Comparison of ENCODE assay signal across 13 mouse cellular contexts in genomic region chr17:87315891-87316763, GRCm38 (mm10). TPM values are rescaled to one million over a fixed set of nuclear protein-coding genes. Genes with fewer than 3 reads are reported as not detected.
DNase-seq lines count a peak whose midpoint lies in the region; TF ChIP-seq lines count a peak whose summit lies in the region.
"Had no signal": no experiment of that assay in that cellular context is flagged by ENCODE, and none has a peak within 500 bp of the region (broad histone marks: within the 10 kb centered on the region; RNA-seq: fewer than 3 reads in every experiment).

No protein-coding gene starts in this region.

- no peaks in the 10 kb centered on the region for H3K79me2 ChIP-seq in heart, adult 2 months (replicated peaks; ENCODE audit: control insufficient read depth, insufficient read depth, low read length)

- H3K36me3 ChIP-seq in heart, adult 2 months (ENCODE audit: control insufficient read depth, insufficient read depth, low read length), result no peaks in the 10 kb centered on the region
- no peaks in the 10 kb centered on the region for H3K36me3 ChIP-seq in heart, embryonic 10.5 days
- H3K36me3 ChIP-seq in splenic B cell, adult 2 months (ENCODE audit: control insufficient read depth, insufficient read depth, low read length, poor library complexity, severe bottlenecking), result peaks cover 10% of the 10 kb centered on the region
- H3K36me3 ChIP-seq: heart, embryonic 12.5 days; limb, embryonic 13.5 days had no signal

- WGBS in heart, adult 2 months, result 79% methylated on average over 23 of the region's 23 CpGs
- 73% methylated on average over 23 of the region's 23 CpGs for WGBS in heart, embryonic 10.5 days

- TF ChIP-seq EP300 in heart, adult 2 months (IDR thresholded peaks at IDR 0.05; ENCODE audit: insufficient read depth, low read depth, low read length), result no peak

- peak; percentile 20; the same call in 1 of the 2 replicates for TF ChIP-seq CTCF in heart, adult 2 months (IDR thresholded peaks at IDR 0.05)

- intact Hi-C loops in heart, adult 2 months (cut with DNase I), result loop anchor here (1.0 to 10.0 kb wide), 6 partner anchors 63 to 349 kb away; partner anchors contain the start of genes Calm2 and Stpg4

- H3K4me3 ChIP-seq in heart, adult 2 months, result no peak overlapping the region
- H3K4me3 ChIP-seq in heart, embryonic 10.5 days, result no peak overlapping the region
- H3K4me3 ChIP-seq: heart, embryonic 12.5 days; limb, embryonic 13.5 days; myocyte had no signal

- no peak overlapping the region for H3K27ac ChIP-seq in heart, adult 2 months
- no peak overlapping the region for H3K27ac ChIP-seq in heart, embryonic 10.5 days
- H3K27ac ChIP-seq: limb, embryonic 13.5 days had no signal

- no peak for DNase-seq in heart, adult 2 months
- no peak for DNase-seq in heart, embryonic 10.5 days (ENCODE audit: low spot score)
- DNase-seq in spleen, postnatal 36 days (ENCODE audit: low spot score in 2 of 2), result peak; percentile 57 to 62
- DNase-seq in spleen, postnatal 4 days (ENCODE audit: low spot score in 2 of 2), result no peak
- peak; percentile 51 to 53 for DNase-seq in cerebellum, postnatal 36 days
- DNase-seq in splenic B cell, adult 2 months (ENCODE audit: low read depth, low spot score), result peak; percentile 68
- no peak for DNase-seq in left cerebral cortex, adult 8-10 months (ENCODE audit: low spot score in 2 of 2)
- DNase-seq in adrenal gland, adult 8-10 months, result no peak
- DNase-seq: kidney, adult 8-10 months had no signal

- no peak overlapping the region for H3K9ac ChIP-seq in heart, adult 2 months (ENCODE audit: low read depth, low read length)
- H3K9ac ChIP-seq: heart, embryonic 12.5 days had no signal

- H3K4me1 ChIP-seq in heart, adult 2 months (ENCODE audit: control insufficient read depth, insufficient read depth, low read length), result peaks cover 10% of the 10 kb centered on the region
- H3K4me1 ChIP-seq in heart, embryonic 10.5 days, result peaks cover 40% of the 10 kb centered on the region

- no peak for TF ChIP-seq POLR2A in heart, adult 2 months (IDR thresholded peaks at IDR 0.05; ENCODE audit: insufficient read depth, low read depth, low read length)

- no peaks in the 10 kb centered on the region for H3K27me3 ChIP-seq in heart, adult 2 months (ENCODE audit: control insufficient read depth, insufficient read depth, low read length)
- H3K27me3 ChIP-seq in heart, embryonic 10.5 days (ENCODE audit: insufficient read depth, poor library complexity, severe bottlenecking), result 0 out of 2 replicates have a peak, but pooled peaks cover 5% of the 10 kb centered on the region
- H3K27me3 ChIP-seq in splenic B cell, adult 2 months (ENCODE audit: control insufficient read depth, insufficient read depth, low read length, poor library complexity, severe bottlenecking), result no peaks in the 10 kb centered on the region
- H3K27me3 ChIP-seq: heart, embryonic 12.5 days; Patski had no signal

- H3K9me3 ChIP-seq in heart, embryonic 10.5 days, result no peaks in the 10 kb centered on the region
- H3K9me3 ChIP-seq: heart, embryonic 12.5 days; limb, embryonic 13.5 days had no signal

RNA-seq across cellular contexts. Expression of gene Ttc7, which starts 33.4 kb away (rescaled TPM):
- 10 to 100 TPM; 20.9 to 23.2 TPM for total RNA-seq in heart, adult 2 months (2021)
- 21.3 and 28.8 TPM in 2 replicates for polyA plus RNA-seq in heart, adult 2 months (2012; rRNA removed)
- 2.8 and 4.7 TPM in 2 replicates for polyA plus RNA-seq in heart, embryonic 10.5 days (2016; fragmentation: Nextera tagmentation; extraction: Ambion mirVana)
- 10 to 100 TPM; 12.8 to 14.8 (median 13.1) TPM for total RNA-seq in left cerebral cortex, adult 8-10 months (2022)
- 10 to 100 TPM; 13.5 to 18.6 (median 15.2) TPM for total RNA-seq in adrenal gland, adult 8-10 months (2022)

RNA-seq across cellular contexts. Expression of gene Mcfd2, which starts 50.4 kb away (rescaled TPM):
- 10 to 100 TPM; 48.3 to 59.4 TPM for total RNA-seq in heart, adult 2 months (2021)
- 60.3 and 79.7 TPM in 2 replicates for polyA plus RNA-seq in heart, adult 2 months (2012; rRNA removed)
- 77.8 and 82.7 TPM in 2 replicates for polyA plus RNA-seq in heart, embryonic 10.5 days (2016; fragmentation: Nextera tagmentation; extraction: Ambion mirVana)
- 10 to 100 TPM; 55.7 to 68.0 (median 63.1) TPM for total RNA-seq in left cerebral cortex, adult 8-10 months (2022)
- 100 to 1,000 TPM; 212 to 358 (median 282) TPM for total RNA-seq in adrenal gland, adult 8-10 months (2022)

Comparison
In these comparisons a context has a peak if more than half of its experiments do, and no peak if none do; other contexts are left out.
1. DNase-seq: peak in spleen, postnatal 36 days (2 of 2), cerebellum, postnatal 36 days (2 of 2) and splenic B cell, adult 2 months (single experiment); none in heart, adult 2 months (0 of 2), heart, embryonic 10.5 days (single experiment), spleen, postnatal 4 days (0 of 2), left cerebral cortex, adult 8-10 months (0 of 2) and adrenal gland, adult 8-10 months (single experiment).